Mouse (Mus musculus): Measurements from ENCODE around the gene Ephb1. TPM values are rescaled to one million over a fixed set of nuclear protein-coding genes. Genes with fewer than 3 reads are reported as not detected.

The Ephb1 gene
- polyA plus RNA-seq, 1 experiment: 3.0 TPM

GRCm38 (mm10) chr9:101990836-101991235, 363.7 kb downstream of the Ephb1 start:
- TF ChIP-seq CTCF (IDR thresholded peaks at IDR 0.05; ENCODE audit: control insufficient read depth, insufficient read depth, insufficient replicate concordance, low read depth, low read length) (no peak), POLR2A (IDR thresholded peaks at IDR 0.05; ENCODE audit: control insufficient read depth, low read depth, low read length) (no peak)

GRCm38 (mm10) chr9:101990032-101990431, 364.5 kb downstream of the Ephb1 start:
- TF ChIP-seq POLR2A (IDR thresholded peaks at IDR 0.05; ENCODE audit: control insufficient read depth, low read depth, low read length): no peak
- TF ChIP-seq CTCF (IDR thresholded peaks at IDR 0.05; ENCODE audit: control insufficient read depth, insufficient read depth, insufficient replicate concordance, low read depth, low read length): no peak
- Histone ChIP-seq H3K27me3 (ENCODE audit: control insufficient read depth, insufficient read depth, low read length) (no peaks in the 10 kb centered on the region), H3K36me3 (ENCODE audit: control insufficient read depth, insufficient read depth, low read length) (no peaks in the 10 kb centered on the region), H3K27ac (ENCODE audit: control insufficient read depth, insufficient read depth, low read depth, low read length) (no peak overlapping the region), H3K4me1 (ENCODE audit: control insufficient read depth, insufficient read depth, low read length) (no peaks in the 10 kb centered on the region), H3K4me3 (ENCODE audit: control insufficient read depth, low read depth, low read length) (peak overlapping the region; percentile 55; the same call in 1 of the 2 replicates)

More at GRCm38 (mm10) chr9:101990836-101991235, 363.7 kb downstream of the Ephb1 start:
- H3K4me1 ChIP-seq (ENCODE audit: control insufficient read depth, insufficient read depth, low read length): no peaks in the 10 kb centered on the region
- H3K36me3 ChIP-seq (ENCODE audit: control insufficient read depth, insufficient read depth, low read length): no peaks in the 10 kb centered on the region
- peak overlapping the region; percentile 37 for H3K4me3 ChIP-seq (ENCODE audit: control insufficient read depth, low read depth, low read length)
- no peaks in the 10 kb centered on the region for H3K27me3 ChIP-seq (ENCODE audit: control insufficient read depth, insufficient read depth, low read length)
- no peak overlapping the region for H3K27ac ChIP-seq (ENCODE audit: control insufficient read depth, insufficient read depth, low read depth, low read length)

- no peak overlapping the region for H3K4me3 ChIP-seq (ENCODE audit: control insufficient read depth, low read depth, low read length)
- TF ChIP-seq CTCF (IDR thresholded peaks at IDR 0.05; ENCODE audit: control insufficient read depth, insufficient read depth, insufficient replicate concordance, low read depth, low read length) (no peak), POLR2A (IDR thresholded peaks at IDR 0.05; ENCODE audit: control insufficient read depth, low read depth, low read length) (no peak)
- H3K4me1 ChIP-seq (ENCODE audit: control insufficient read depth, insufficient read depth, low read length): no peaks in the 10 kb centered on the region
- no peaks in the 10 kb centered on the region for H3K27me3 ChIP-seq (ENCODE audit: control insufficient read depth, insufficient read depth, low read length)
- H3K36me3 ChIP-seq (ENCODE audit: control insufficient read depth, insufficient read depth, low read length): no peaks in the 10 kb centered on the region
- H3K27ac ChIP-seq (ENCODE audit: control insufficient read depth, insufficient read depth, low read depth, low read length): no peak overlapping the region
Observed at GRCm38 (mm10) chr9:101986910-101987309, 367.6 kb downstream of the Ephb1 start.

GRCm38 (mm10) chr9:101982378-101982777, 372.1 kb downstream of the Ephb1 start:
- H3K27me3 ChIP-seq (ENCODE audit: control insufficient read depth, insufficient read depth, low read length): no peaks in the 10 kb centered on the region
- TF ChIP-seq CTCF (IDR thresholded peaks at IDR 0.05; ENCODE audit: control insufficient read depth, insufficient read depth, insufficient replicate concordance, low read depth, low read length) (no peak), POLR2A (IDR thresholded peaks at IDR 0.05; ENCODE audit: control insufficient read depth, low read depth, low read length) (no peak)
- no peak overlapping the region for H3K4me3 ChIP-seq (ENCODE audit: control insufficient read depth, low read depth, low read length)
- no peak overlapping the region for H3K27ac ChIP-seq (ENCODE audit: control insufficient read depth, insufficient read depth, low read depth, low read length)
- no peaks in the 10 kb centered on the region for H3K4me1 ChIP-seq (ENCODE audit: control insufficient read depth, insufficient read depth, low read length)
- H3K36me3 ChIP-seq (ENCODE audit: control insufficient read depth, insufficient read depth, low read length): no peaks in the 10 kb centered on the region

DNA sequence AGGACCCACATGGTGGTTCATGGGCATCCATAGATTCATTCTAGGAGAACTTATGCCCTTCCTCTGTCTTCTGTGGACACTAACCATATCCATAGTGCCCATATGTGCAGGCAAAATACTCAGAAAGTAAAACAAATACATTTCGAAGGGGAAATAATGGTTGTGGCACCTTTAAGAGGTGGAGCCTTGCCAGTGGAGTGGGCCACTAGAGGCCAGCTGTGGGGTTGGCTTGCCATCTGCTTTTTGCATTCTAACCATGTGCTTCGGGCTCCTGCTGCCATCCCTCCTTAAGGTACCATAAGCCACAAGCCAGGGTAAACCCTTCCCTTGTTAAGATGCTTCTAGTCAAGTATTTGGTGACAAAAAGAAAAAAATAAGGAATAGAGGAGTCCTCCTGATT, 373.3 kb downstream of the Ephb1 start:
- TF ChIP-seq POLR2A (IDR thresholded peaks at IDR 0.05; ENCODE audit: control insufficient read depth, low read depth, low read length) (no peak), CTCF (IDR thresholded peaks at IDR 0.05; ENCODE audit: control insufficient read depth, insufficient read depth, insufficient replicate concordance, low read depth, low read length) (no peak)
- H3K36me3 ChIP-seq (ENCODE audit: control insufficient read depth, insufficient read depth, low read length): no peaks in the 10 kb centered on the region
- H3K4me3 ChIP-seq (ENCODE audit: control insufficient read depth, low read depth, low read length): no peak overlapping the region
- no peaks in the 10 kb centered on the region for H3K27me3 ChIP-seq (ENCODE audit: control insufficient read depth, insufficient read depth, low read length)
- H3K27ac ChIP-seq (ENCODE audit: control insufficient read depth, insufficient read depth, low read depth, low read length): no peak overlapping the region
- H3K4me1 ChIP-seq (ENCODE audit: control insufficient read depth, insufficient read depth, low read length): no peaks in the 10 kb centered on the region

GRCm38 (mm10) chr9:101976884-101977465, 377.5 kb downstream of the Ephb1 start:
- no peak overlapping the region for H3K4me3 ChIP-seq (ENCODE audit: control insufficient read depth, low read depth, low read length)
- H3K4me1 ChIP-seq (ENCODE audit: control insufficient read depth, insufficient read depth, low read length): no peaks in the 10 kb centered on the region
- no peaks in the 10 kb centered on the region for H3K36me3 ChIP-seq (ENCODE audit: control insufficient read depth, insufficient read depth, low read length)
- TF ChIP-seq CTCF (IDR thresholded peaks at IDR 0.05; ENCODE audit: control insufficient read depth, insufficient read depth, insufficient replicate concordance, low read depth, low read length) (no peak), POLR2A (IDR thresholded peaks at IDR 0.05; ENCODE audit: control insufficient read depth, low read depth, low read length) (no peak)
- H3K27ac ChIP-seq (ENCODE audit: control insufficient read depth, insufficient read depth, low read depth, low read length): no peak overlapping the region
- H3K27me3 ChIP-seq (ENCODE audit: control insufficient read depth, insufficient read depth, low read length): no peaks in the 10 kb centered on the region

DNA sequence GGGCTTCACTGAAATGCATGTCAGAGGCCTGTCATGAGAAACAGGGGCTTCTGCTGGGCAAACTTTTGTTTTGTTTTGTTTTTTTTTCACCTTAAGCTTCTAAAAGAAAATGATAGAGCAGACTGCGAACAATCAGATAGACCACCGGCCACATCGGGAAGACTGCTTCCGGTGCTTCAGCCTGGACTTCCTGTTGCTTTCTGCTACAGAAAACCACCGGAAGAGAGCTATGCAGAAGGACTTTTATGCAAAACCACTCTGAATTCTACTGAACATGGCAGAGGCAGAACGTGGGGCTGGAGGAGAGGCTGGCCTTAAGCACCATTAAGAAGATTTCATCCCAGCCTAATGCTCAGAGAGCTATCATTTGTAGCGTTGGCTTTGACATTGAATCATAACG, 382.2 kb downstream of the Ephb1 start:
- Histone ChIP-seq H3K4me1 (ENCODE audit: control insufficient read depth, insufficient read depth, low read length) (peaks cover 4% of the 10 kb centered on the region; the same call in 1 of the 2 replicates), H3K36me3 (ENCODE audit: control insufficient read depth, insufficient read depth, low read length) (no peaks in the 10 kb centered on the region)

More for the DNA sequence above, 382.2 kb downstream of the Ephb1 start:
- TF ChIP-seq POLR2A (IDR thresholded peaks at IDR 0.05; ENCODE audit: control insufficient read depth, low read depth, low read length) (no peak), CTCF (IDR thresholded peaks at IDR 0.05; ENCODE audit: control insufficient read depth, insufficient read depth, insufficient replicate concordance, low read depth, low read length) (no peak)
- H3K27ac ChIP-seq (ENCODE audit: control insufficient read depth, insufficient read depth, low read depth, low read length): no peak overlapping the region
- no peaks in the 10 kb centered on the region for H3K27me3 ChIP-seq (ENCODE audit: control insufficient read depth, insufficient read depth, low read length)
- no peak overlapping the region for H3K4me3 ChIP-seq (ENCODE audit: control insufficient read depth, low read depth, low read length)
